Mouse (Mus musculus): ENCODE measurements around the gene Rangap1.
A peak's percentile ranks its signal among the peaks of the same experiment; 100 is the strongest.

The Rangap1 gene

DNA sequence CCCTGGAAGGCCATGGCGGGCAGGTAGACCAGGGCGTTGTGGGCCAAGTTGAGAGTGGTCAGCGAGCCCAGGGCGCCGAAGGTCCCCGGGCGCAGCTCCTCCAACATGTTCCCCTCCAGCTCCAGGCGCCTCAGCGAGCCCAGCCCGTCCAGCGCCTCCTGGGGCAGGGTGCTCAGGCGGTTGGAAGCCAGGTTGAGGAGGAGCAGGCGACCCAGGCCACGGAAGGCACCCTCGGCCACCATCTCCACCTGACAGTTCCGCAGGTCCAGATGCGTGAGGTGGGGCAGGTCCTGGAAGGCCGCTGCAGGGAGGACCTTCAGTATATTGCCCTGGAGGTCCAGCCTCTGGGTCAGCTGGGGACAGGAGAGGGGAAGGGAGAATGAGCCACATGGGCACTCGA lies 50.4 kb downstream of the Rangap1 start:
- ATAC-seq (ENCODE audit: low TSS enrichment) = no peak

DNA sequence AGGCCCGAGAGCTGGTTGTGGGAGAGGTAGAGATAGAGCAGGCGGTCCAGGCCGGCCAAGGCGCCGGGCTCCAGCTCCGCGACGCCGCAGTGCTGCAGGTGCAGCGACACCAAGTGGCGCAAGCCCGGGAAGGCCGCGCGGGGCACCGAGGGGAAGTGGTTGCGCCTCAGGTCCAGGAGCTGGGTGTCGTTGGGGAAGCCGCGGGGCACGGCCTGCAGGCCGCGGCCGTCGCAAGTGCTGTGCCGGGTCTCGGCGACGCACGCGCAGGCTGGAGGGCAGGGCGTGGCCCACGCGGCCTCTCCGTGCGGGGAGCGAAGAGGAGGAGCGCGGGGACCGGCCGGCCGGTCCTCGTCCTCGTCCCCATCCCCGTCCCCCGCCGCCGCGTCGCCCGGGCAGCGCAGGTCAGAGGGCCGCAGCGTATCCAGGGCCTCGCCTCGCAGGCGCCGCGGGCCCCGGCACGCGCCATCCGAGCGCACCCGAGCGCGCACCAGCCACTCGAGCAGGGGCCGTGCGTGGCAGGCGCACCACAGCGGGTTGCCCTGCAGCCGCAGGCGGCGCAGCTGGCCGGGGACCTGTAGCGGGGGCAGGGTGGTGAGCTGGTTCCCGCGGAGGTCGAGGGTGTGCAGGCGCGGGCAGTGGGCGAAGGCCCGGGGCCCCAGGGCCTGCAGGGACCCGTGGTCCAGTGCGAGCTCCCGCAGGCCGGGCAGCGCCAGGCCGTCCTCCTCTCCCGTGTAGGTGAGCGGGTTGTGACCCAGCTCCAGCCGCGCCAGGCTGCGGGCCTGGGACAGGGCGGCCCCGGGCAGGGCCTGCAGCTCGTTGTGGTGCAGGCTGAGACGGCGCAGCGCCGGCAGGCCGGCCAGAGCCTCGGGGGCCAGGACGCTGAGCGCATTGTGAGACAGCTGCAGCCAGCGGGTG lies 51.1 kb downstream of the Rangap1 start:
- ATAC-seq (ENCODE audit: low TSS enrichment) = peak; percentile 66

DNA sequence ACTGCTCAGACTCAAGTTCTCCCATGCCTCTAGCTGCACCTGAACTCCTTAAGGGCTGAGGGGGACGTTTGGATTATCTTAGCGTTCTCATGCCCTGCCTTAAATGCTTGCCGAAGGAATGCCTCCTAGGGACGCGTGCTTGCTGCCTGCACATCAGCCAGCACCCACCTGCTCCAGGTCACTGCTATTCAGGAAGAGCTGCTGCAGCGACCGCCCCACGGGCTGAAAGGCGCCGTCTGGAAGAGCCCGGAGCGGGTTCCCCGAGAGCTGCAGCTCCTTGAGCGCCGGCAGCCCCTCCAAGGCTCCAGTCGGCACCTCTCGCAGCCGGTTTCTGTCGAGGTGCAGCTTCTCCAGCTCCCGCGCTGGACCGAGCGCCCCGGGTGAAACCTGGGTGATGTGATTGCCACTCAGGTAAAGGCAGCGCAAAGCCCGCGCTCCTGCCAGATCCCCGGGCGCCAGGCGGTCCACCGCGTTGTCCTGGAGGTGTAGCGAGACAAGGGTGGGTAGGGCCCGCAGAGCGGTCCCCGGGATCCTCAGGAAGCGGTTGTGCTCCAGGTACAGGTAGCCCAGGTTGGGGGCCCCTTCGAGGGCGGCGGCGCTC lies 51.9 kb downstream of the Rangap1 start:
- ATAC-seq (ENCODE audit: low TSS enrichment) = peak; percentile 17

DNA sequence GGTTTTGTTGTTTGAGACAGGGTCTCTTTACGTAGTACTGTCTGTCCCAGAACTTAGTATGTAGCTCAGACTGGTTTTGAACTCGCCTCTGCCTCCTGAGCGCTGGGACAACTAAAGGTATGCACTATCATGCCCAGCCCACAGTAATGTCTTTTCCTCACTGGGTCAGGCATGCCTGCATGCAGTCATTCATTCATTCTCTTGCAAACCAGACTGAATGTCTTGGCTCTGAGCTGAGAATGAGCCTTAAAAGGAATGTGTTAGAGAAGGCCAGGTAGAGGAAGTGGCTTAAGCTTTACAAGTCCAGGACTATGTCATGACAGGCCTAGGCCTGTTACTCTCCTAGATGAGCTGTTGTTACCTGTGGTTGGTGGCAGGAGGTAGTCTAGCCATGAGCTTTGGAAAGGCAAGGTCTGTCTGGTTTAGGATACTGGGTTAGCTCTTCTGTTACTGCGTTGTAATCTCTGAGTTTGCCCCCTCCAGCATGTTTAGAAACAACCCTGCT lies 65.0 kb downstream of the Rangap1 start:
- ATAC-seq (ENCODE audit: low TSS enrichment) = no peak

DNA sequence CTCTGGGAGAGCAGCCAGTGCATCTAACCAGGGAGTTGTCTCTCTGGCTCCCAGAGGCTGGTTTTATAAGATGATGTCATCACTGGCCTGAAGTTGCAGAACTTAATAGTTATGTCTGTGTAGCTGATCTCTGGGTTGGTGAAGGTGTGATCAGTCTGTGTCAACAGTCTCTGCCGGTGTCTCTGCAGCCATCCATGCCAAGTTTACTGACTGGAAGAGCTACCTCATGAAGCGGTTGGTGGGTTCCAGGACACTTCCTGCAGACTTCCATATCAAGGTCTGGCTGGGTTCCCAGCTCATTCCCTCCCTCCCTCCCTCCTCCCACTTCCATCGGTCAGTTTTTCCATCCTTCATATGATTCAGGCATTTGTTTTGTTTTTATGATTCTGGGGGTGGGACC lies 68.7 kb downstream of the Rangap1 start:
- no peak for ATAC-seq (ENCODE audit: low TSS enrichment)

DNA sequence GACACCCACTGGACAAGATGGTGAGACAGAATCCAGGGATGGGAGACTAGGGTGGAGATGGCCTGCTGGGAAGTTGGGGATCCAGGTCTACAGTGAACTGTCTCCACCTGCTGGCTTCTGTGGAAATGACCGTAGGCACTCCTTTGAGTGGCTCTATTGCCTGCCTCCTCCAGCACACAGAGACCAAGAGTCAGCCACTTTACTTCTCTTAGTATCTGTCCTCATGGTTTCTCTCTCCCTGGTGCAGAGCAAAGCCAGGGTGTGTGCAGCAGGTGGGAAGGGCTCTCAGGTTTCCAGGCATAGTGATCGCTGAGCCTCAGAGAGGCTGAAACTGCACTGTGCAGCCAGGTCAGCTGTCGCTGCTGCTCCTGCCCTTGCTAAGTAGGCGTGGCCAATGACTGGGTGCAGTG lies 75.1 kb downstream of the Rangap1 start:
- peak; percentile 83 for ATAC-seq (ENCODE audit: low TSS enrichment)

DNA sequence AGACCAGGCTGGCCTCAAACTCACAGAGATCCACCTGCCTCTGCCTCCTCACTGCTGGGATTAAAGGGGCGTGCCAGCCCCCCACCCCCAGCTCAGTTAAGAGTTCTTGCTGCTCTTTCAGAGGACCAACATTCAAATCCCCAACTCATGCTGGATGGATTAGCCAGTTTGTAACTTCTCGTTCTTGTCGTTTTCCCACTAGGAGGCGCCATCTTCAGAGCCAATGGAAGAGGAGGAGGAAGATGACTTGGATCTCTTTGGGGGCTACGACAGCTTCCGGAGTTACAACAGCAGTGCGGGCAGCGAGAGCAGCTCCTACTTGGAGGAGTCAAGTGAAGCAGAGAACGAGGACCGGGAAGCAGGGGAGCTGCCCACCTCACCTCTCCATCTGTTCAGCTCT lies 78.4 kb downstream of the Rangap1 start:
- ATAC-seq (ENCODE audit: low TSS enrichment) = no peak

DNA sequence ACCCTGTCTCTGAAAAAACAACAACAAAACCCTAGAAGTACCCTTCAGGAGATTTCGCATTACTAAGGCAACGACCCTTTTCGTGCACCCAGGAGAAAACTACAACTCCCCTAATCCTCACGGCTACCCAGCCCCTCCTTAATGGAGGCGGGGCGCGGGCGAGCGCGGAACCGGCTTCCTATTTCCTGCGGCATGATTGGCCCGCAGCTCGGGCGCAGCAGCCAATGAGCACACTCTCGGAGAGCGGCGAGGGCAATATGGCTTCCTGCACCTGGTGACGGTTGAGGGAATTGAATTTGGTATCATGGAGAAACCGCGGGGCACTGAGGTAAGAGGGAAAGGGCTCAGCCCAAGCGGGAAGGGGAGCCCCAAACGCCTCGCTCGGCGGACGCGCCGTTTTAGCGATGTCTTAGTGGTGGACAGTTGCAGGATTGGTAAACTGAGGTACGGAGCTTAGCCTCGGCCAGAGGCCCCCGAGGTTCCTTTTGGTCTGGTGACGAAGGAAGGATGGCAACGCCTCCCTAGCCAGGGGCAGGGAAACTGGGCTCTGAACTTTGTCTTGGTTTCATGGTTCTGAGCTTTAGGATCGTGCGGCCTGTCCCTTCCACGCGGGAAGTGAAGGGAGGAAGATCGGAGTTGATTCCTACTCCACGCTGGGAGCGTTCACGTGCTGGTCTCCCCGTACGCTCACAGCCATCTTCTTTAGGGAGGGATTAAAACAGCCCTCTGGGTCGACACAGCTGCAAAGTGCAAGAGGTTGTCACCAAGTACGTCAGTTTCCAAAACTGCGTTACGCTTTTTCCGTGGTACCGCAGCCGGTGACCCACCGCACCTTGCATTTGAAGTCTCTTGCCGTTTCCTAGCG lies 81.4 kb downstream of the Rangap1 start, which contains the start of gene L3mbtl2:
Gene L3mbtl2, plus strand, starts transcription at position 193 of the 865 bp plus-strand sequence.
- peak; percentile 99 for ATAC-seq (ENCODE audit: low TSS enrichment)

DNA sequence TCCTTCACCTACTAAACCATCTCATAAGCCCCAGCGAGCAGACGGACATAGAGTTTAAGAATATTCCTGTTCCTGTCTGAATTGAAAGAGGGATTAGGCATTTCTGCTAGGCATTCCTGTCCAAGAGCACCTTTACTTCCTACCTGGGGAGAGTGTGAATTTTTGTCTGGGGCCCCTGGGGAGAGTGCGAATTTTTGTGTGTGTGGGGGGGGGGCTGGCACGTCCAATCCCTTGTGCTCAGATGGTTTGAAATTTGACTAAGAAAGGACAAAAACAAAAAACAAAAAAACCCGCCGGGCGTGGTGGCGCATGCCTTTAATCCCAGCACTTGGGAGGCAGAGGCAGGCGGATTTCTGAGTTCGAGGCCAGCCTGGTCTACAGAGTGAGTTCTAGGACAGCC lies 82.0 kb downstream of the Rangap1 start:
- ATAC-seq (ENCODE audit: low TSS enrichment) = no peak

DNA sequence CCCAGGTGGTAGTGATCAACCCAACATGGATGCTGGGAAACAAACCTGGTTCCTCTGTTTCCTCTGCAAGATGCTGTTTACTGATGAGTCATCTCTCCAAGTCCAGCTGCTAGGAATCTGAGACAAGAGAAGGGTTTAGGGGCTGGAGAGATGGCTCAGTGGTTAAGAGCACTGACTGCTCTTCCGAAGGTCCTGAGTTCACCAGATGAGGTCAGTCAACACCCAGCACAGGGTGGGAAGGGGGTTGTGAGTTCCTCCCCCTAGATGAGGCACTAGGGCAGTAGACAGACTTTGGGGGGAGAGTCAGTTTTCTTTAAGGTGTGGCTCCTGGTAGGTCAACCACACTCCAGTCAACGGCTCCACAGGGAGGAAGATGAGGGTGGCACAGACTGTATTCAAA lies 83.6 kb downstream of the Rangap1 start:
- no peak for ATAC-seq (ENCODE audit: low TSS enrichment)
